Mouse (Mus musculus): Measurements from ENCODE around the gene Ucn3. TPM values are rescaled to one million over a fixed set of nuclear protein-coding genes. Genes with fewer than 3 reads are reported as not detected.
A peak's percentile ranks its signal among the peaks of the same experiment; 100 is the strongest.

Ucn3 gene
- total RNA-seq, 2 experiments from 2014 or later, result not detected

GRCm38 (mm10) chr13:3893126-3893734 is 51.9 kb downstream of the Ucn3 start:
- intact Hi-C loops (cut with DNase I), result no loop called here
- DNase-seq, result peak; percentile 83 to 84

- intact Hi-C loops (cut with DNase I), result no loop called here
- no peak for DNase-seq
Observed at GRCm38 (mm10) chr13:3892601-3893000, 52.5 kb downstream of the Ucn3 start.

GRCm38 (mm10) chr13:3891479-3892087 is 53.6 kb downstream of the Ucn3 start:
- no peak for DNase-seq
- intact Hi-C loops (cut with DNase I), result no loop called here

Small RNA genes within 50 kb of the gene (microRNA-seq; reads per million reads assigned to microRNA genes)
- 0 reads per million in 2 experiments for gene Gm22460

Other genes starting within 250 kb of the Ucn3 start
- not detected for gene Calml3, start 141.0 kb downstream of the Ucn3 start, total RNA-seq (2021)
- gene Calm4, start 107.6 kb downstream of the Ucn3 start, total RNA-seq (2021), result not detected
- gene Calm5, start 91.2 kb downstream of the Ucn3 start, total RNA-seq (2021), result not detected
- 10 to 100 TPM; 33.7 to 42.7 TPM for gene Net1, start 27.1 kb downstream of the Ucn3 start, total RNA-seq (2021)
- not detected for gene Tubal3, start 27.1 kb downstream of the Ucn3 start, total RNA-seq (2021)
- gene Akr1c14, start 103.7 kb upstream of the Ucn3 start, total RNA-seq (2021), result 1 to 10 TPM; 1.5 to 1.9 TPM
- under 1 TPM in 1 of 2 experiments, not detected in 1; 0.20 TPM for gene Akr1c18, start 205.3 kb upstream of the Ucn3 start, total RNA-seq (2021)
- under 1 TPM in 1 of 2 experiments, not detected in 1; 0.77 TPM for gene Akr1c13, start 245.8 kb upstream of the Ucn3 start, total RNA-seq (2021)